Mouse (Mus musculus): ENCODE measurements around the gene Xab2.

DNA sequence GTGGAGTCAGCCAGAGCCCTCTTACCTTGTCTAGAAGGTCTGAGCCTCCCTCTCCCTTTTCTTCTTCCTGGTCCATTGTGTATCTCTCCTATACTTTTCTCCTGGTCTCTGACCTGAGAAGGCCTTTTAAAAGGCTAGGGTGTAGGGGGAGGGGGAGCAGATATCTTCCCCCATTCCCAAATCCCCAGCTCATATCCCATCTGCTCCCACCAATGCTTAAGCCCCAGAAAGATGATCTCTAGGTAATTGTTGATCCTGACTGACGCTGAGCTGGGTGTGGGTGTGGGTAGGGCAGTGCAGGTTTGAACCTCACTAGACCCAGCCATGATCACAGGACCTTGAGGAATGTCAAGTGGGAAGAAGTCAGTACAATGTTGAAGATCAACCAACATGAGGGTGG, 4.3 kb upstream of the Xab2 start, which contains the start of gene Pcp2:
- TF ChIP-seq CTCF (IDR thresholded peaks at IDR 0.05; ENCODE audit: low read depth) (no peak), EP300 (optimal IDR thresholded peaks at IDR 0.05) (no peak)
